Comparison of ENCODE assay signal across 21 mouse cellular contexts in the genomic region with DNA sequence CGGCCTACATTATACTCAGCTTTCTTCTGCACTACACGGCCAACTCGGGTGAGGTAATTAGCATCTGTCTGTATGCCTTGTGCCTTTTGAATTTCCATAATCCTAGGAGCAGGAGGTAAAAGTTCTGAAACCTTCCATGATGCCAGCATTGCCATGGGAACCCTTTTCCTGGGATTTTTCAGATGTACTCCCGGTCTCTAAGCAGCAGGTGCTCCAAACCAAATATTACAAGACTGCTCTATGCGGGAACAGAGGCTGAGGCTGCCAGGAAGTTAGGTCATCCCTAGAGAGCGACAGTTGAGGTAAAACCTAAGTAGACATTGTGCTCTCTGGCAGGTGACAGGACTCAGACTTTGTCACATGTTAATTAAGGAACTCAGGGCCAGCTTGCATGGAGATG.
DNase-seq lines count a peak whose midpoint lies in the region; ATAC-seq and TF ChIP-seq lines count a peak whose summit lies in the region.
"Had no signal": no experiment of that assay in that cellular context is flagged by ENCODE, and none has a peak within 500 bp of the region (broad histone marks: within the 10 kb centered on the region; RNA-seq: fewer than 3 reads in every experiment).

No protein-coding gene starts in this region.

- TF ChIP-seq CTCF in midbrain, postnatal 0 days (IDR thresholded peaks at IDR 0.05), result no peak

- no peak overlapping the region for H3K4me2 ChIP-seq in midbrain, postnatal 0 days (ENCODE audit: low read depth, low read length, poor library complexity, severe bottlenecking)
- H3K4me2 ChIP-seq: embryonic facial prominence, embryonic 15.5 days; heart, embryonic 13.5 days had no signal

- H3K27ac ChIP-seq in midbrain, postnatal 0 days (ENCODE audit: low read depth, low read length), result no peak overlapping the region
- H3K27ac ChIP-seq: embryonic facial prominence, embryonic 15.5 days; gastrocnemius, adult 2 months; heart, embryonic 13.5 days had no signal

- 35% methylated on average over 6 of the region's 6 CpGs for WGBS in midbrain, postnatal 0 days

- H3K9me3 ChIP-seq in midbrain, postnatal 0 days (ENCODE audit: low read length), result no peaks in the 10 kb centered on the region
- H3K9me3 ChIP-seq: embryonic facial prominence, embryonic 15.5 days; heart, embryonic 13.5 days had no signal

- DNase-seq in frontal cortex, postnatal 10 days (ENCODE audit: low spot score in 2 of 2), result peak; percentile 8 to 11
- peak; percentile 18 for DNase-seq in layer of hippocampus, adult 9-11 months
- DNase-seq in layer of hippocampus, postnatal 36 days, result no peak
- peak; percentile 38 to 65 for DNase-seq in right cerebral cortex, postnatal 10 days (ENCODE audit: low spot score in 2 of 2)
- DNase-seq in right cerebral cortex, postnatal 36 days (ENCODE audit: low spot score in 2 of 2), result no peak
- peak; percentile 24 for DNase-seq in midbrain, postnatal 0 days (ENCODE audit: low spot score)
- DNase-seq in ovary, postnatal 36 days (ENCODE audit: low spot score), result no peak
- DNase-seq: adrenal gland, adult 2 months; adrenal gland, postnatal 25 days; cerebellum, adult 11 months; cerebellum, adult 8-10 months; cerebellum, postnatal 14 days; embryo, embryonic 11 days; gastrocnemius, adult 2 months; gastrocnemius, postnatal 25 days; heart, postnatal 36 days had no signal

- H3K4me1 ChIP-seq in midbrain, postnatal 0 days (ENCODE audit: insufficient read depth, low read length), result no peaks in the 10 kb centered on the region
- H3K4me1 ChIP-seq: embryonic facial prominence, embryonic 15.5 days had no signal

- ATAC-seq in frontal cortex, adult (ENCODE audit: low TSS enrichment), result no peak
- ATAC-seq in midbrain, postnatal 0 days (ENCODE audit: low FRiP score), result no peak
- ATAC-seq: hindbrain, embryonic 16.5 days had no signal

- no peaks in the 10 kb centered on the region for H3K36me3 ChIP-seq in midbrain, postnatal 0 days (ENCODE audit: insufficient read depth, low read length)
- H3K36me3 ChIP-seq: embryonic facial prominence, embryonic 15.5 days; heart, embryonic 13.5 days had no signal

- H3K9ac ChIP-seq in midbrain, postnatal 0 days (replicated peaks; ENCODE audit: low read length, poor library complexity, severe bottlenecking), result no peak overlapping the region
- H3K9ac ChIP-seq: embryonic facial prominence, embryonic 15.5 days; heart, embryonic 13.5 days had no signal

- no peak overlapping the region for H3K4me3 ChIP-seq in midbrain, postnatal 0 days (ENCODE audit: low read depth, low read length)
- H3K4me3 ChIP-seq: embryonic facial prominence, embryonic 15.5 days; erythroblast, embryonic 14.5 days; gastrocnemius, adult 2 months; heart, embryonic 13.5 days had no signal

- no peaks in the 10 kb centered on the region for H3K27me3 ChIP-seq in midbrain, postnatal 0 days (ENCODE audit: insufficient read depth, low read length)
- H3K27me3 ChIP-seq: embryonic facial prominence, embryonic 15.5 days; heart, embryonic 13.5 days had no signal

Comparison
In these comparisons a context has a peak if more than half of its experiments do, and no peak if none do; other contexts are left out.
1. DNase-seq: peak in frontal cortex, postnatal 10 days (2 of 2), layer of hippocampus, adult 9-11 months (single experiment), right cerebral cortex, postnatal 10 days (2 of 2) and midbrain, postnatal 0 days (single experiment); none in layer of hippocampus, postnatal 36 days (0 of 2), right cerebral cortex, postnatal 36 days (0 of 2) and ovary, postnatal 36 days (single experiment).